Mouse (Mus musculus): Measurements from ENCODE around the gene Speer4c. TPM values are rescaled to one million over a fixed set of nuclear protein-coding genes. Genes with fewer than 3 reads are reported as not detected.
"Not testable (repeated sequence)": the region's sequence is repeated elsewhere in the genome, so short reads cannot be mapped to it uniquely, and the experiment has no call there.

Gene Speer4c
- total RNA-seq (2015) (not detected in 2 replicates), total RNA-seq (2017) (not detected in 2 replicates)

DNA sequence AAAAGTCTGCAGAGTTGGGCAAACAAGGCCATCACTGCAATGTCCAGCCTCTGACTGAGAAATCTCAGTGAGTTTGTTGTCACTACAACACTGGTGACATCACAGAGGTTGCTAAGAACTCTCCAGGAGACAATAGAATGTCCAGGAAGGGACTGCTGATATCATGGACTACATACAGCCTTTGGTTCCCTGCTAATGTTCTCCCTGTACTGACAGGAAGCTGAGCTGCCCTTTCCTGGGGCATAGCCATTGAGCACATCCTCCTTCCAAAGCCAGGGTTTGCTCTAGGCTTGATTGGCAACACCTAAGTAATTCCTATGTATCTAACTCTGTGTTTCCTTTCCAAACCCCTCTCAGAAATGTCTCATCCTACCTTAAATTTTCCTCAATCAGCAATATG, at the start of gene Speer4c:
TSS of gene Speer4c (minus strand) at position 101 of the 400 bp plus-strand sequence.
- not testable (repeated sequence) for ATAC-seq (ENCODE audit: poor library complexity, severe bottlenecking)

DNA sequence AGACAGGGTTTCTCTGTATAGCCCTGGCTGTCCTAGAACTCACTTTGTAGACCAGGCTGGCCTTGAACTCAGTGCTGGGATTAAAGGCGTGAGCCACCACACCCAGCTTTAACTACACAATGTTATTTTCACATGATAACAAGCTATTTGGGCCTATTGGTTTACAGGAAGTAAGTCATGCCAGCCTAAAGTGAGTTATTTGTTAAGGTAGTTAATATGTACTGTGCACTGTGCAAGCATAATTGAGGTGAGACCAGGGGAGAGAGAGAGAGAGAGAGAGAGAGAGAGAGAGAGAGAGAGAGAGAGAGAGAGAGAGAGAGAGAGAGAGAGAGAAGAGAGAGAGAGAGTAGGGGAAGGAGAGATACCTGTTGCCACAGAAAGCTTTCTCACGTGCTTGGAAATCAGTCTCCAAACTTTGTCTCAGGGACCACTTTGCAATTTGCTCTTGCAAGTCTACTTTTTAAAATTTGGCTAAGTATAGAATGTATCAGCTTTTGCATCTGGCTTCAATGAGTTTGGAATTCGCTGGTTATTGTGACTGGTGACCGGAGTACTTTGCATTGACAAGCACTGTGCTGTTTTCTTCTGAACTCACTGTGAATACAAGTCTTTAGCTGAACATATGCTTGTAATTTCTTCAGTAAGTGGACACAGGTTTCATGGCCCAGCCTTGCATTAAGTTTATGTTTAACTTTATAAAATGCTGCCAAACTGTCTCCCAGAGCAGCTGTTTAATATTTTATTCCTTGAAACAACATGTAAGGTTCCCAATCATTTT, 33.6 kb upstream of the Speer4c start:
- no peak for ATAC-seq (ENCODE audit: poor library complexity, severe bottlenecking)

DNA sequence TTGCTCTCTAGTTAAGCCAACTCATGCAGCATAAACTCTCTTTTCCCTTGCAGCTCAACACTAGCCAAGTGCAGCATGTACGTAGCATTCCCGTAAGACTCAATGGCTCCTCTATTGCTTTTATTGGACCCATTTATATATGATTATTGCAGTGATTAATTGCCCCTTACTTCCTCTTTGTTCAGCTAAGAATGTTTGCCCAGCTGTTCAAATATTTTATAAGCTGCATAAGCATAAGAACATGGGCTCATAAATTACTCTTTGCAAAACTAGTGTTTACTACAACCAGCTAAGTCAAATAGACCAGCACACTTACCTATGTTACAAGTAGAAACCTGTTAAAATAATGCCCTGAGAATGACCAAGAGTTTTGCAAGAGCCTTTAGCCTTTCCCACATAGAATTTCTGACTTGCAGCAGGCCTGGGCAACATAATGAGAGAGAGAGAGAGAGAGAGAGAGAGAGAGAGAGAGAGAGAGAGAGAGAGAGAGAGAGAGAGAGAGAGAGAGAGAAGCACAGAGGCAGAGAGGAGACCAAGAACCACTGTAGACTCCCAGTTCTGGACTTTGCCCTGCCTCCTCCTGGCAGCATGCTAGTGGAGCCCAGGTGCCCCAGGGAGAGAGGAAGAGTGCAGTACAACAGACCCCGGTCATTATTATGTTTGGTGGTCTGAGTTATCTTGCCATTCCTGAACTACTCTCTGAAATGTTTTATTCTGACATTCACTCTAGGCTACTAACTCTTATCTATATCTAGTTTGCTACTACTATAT, 20.2 kb upstream of the Speer4c start:
- ATAC-seq (ENCODE audit: poor library complexity, severe bottlenecking) = no peak

DNA sequence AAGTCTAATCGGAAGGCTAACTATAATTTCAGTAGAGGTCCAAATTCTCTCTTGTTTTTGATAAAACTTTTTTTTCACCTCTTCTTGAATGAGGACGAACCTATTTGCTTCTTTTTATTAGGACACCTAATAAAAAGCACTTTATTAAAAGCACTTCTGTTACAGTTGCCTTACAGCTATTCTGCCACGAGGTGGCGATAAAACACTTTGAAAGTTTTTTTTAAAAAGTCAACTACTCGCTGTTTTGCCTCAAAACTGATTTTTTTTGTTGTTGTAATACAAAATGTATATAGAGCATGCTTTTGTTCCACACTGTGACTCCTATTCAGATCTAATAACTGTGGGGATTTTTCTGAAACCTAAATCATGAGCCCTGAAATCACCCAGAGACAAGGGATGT, 11.2 kb downstream of the Speer4c start:
- ATAC-seq (ENCODE audit: poor library complexity, severe bottlenecking) = not testable (repeated sequence)

DNA sequence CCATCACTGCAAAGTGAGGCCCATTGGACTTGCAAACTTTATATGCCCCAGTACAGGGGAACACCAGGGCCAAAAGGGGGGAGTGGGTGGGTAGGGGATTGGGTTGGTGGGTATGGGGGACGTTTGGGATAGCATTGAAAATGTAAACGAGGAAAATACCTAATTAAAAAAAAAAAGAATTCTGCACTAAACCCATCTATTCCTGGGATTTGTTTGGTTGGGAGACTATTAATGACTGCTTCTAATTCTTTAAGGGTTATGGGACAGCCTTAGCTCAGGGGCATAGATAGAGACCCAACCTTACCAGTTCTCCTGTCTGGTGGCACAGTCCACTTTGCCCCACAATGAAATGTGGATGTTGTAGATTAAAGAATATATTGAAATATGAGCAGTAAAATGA, 16.4 kb downstream of the Speer4c start:
- ATAC-seq (ENCODE audit: poor library complexity, severe bottlenecking) = not testable (repeated sequence)

DNA sequence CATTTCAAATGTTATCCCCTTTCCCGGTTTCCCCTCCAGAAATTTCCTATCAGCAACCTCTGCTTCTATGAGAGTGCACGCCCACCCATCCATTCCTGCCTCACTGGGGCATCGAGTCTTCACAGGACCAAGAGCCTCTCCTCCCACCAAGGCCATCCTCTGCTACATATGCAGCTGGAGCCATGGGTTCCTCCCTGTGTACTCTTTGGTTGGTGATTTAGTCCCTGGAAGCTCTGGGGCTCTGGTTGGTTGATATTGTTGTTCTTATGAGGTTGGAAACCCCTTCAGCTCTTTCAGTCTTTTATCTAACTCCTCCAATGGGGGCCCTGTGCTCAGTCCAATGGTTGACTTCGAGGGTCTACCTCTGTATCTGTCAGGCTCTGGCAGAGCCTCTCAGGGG, 22.2 kb downstream of the Speer4c start:
- not testable (repeated sequence) for ATAC-seq (ENCODE audit: poor library complexity, severe bottlenecking)

DNA sequence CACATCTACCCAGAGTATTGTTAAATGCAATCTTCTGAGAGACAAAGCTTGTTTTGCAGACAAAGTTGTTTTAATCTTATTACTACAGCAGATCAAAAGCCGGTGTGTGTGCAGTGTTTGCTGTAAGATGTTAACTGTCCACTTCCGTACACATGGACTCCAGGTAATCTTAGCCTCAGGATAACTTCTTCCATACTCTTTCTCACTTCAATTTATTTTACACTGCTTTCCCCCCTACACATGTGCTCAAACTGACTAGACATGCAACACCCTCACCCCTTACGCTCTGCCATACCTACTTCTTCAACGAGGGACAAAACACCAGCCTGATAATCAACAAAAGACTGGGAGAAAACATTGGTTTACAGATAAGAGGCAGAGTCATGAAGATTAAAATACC, 23.2 kb downstream of the Speer4c start:
- not testable (repeated sequence) for ATAC-seq (ENCODE audit: poor library complexity, severe bottlenecking)

DNA sequence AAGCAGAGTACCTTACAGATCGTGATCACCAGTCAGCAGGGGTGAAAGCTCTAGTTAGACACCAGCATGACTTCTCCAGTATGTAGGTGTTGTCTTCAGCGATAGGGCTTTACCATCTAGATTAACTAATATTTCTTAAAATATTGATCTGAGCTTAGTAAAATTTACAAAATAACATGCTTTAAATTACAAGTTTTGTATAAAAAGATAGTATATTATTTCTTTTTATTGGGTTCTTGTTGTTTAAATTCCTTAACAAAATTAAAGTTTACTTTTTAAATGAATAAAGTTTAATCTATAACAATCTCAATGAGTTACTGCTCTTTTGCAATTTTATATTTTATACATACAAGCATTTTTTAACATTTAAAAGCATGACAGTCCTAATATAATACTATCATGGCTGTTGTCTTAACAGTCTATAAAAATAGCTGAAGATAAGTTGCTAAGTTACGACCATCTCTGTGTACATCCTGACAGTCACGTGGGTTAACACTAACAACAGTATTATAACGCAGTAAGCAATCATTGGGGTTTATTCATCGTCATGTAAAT, 24.3 kb downstream of the Speer4c start:
- not testable (repeated sequence) for ATAC-seq (ENCODE audit: poor library complexity, severe bottlenecking)

DNA sequence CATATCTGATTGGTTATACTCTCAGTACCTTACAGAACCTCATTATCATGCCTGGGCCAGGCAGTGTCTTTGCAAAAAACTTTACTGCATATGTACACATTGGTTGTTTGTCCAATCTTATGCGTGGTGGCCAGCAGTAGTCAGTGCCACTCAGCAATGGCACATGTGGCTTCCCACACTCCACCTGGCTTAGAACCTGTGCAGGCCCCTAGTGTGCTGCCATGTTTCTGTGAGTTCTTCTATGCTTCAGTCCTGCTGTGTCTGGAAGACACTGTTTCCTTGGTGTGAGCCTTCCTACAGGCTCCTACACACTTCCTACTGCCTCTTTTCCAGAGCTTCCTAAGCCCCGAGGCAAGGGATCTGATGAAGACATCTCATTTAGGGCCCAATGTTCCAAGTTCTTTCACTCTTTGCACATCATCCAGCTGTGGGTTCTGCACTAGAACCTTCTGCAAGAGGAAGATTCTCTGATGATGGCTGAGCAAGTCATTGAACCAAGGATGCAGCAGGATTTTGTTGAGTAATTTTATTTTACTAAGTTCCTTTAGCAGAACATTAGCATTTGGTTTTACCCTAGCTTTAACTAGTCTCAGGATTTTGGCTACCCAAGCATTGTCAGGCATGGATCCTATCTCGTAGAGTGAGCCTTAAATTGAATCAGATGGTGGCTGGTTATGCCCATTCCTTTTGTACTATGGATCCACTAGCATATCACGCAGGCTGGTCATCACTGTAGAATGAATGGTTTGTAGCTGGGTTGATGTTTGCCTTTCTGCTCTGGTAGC, 25.0 kb downstream of the Speer4c start:
- ATAC-seq (ENCODE audit: poor library complexity, severe bottlenecking) = not testable (repeated sequence)

DNA sequence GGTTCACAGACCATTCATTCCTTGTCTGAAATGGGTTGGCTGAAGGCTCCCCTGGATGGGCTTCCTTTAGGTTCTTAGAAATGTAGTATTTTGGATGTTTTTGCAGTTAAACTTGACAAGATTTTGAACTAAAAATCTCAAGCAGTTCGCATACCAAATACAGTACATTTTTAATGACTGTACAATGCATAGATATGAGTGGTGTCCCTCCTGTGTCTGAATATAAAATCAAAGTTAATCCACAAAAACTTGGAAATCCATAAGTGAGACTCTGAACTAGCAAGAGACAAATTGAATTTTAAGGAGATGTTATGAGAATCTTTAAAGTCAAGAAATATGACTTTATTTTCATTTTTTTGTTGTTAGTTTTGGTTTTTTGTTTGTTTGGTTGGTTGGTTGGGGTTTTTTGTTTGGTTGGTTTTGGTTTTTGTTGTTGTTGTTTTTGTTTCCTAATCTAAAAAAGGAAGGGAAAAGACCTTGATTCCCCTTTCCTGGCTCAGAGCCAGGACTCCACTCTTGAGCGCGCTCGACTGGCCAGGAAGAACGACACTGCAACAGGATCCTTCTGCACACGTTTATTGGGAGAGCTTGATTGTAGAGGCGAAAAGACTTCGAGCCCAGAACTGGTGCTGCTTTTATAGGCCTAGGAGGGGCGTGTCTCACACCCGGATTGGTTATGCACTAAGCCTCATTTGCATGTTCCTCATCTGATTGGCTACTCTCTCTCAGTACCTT, 32.6 kb downstream of the Speer4c start:
- ATAC-seq (ENCODE audit: poor library complexity, severe bottlenecking) = not testable (repeated sequence)

DNA sequence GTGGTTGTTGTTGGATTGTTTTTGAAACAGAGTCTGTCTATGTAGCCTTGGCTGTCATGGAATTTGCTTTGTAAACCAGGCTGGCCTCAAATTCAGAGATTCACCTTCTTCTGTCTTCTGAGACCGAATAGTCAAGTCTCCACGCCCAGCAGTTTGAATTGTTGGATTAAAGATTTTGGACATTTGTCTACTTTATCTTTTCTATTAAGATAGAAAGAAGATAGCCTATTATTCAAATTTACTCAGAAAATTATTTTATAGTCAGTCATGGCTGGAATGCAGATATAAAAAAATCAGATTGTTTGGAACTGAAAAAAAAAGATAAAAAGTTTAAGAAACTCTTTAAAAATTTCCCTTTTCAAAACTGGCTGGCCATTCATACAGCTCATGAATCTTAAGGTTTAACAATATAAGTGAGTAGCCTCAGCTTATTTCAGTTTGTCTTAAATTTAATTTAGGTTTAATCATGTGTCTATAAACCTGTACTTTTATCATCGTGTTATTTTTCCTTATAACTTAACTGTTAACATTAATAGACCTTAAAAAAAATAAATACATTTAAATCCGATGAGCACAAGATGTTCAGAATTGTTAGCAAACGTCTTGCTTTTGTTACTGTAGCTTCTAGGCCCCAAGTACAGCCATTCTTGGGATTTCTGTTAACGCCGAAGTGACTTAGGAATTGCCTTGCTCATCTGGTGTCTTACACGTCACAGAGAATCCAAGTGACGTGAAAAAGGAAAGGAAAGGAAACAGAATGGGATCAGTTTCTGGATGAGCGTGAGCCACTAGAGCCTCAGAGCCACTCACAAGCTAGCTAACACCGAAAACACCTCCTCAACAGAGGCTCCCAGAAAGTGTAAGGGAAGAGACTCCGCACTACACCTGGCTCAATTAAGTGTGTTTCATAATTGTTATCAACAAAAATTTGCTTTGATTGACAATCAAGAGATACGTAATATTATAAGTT, 33.8 kb downstream of the Speer4c start:
- ATAC-seq (ENCODE audit: poor library complexity, severe bottlenecking) = not testable (repeated sequence)

DNA sequence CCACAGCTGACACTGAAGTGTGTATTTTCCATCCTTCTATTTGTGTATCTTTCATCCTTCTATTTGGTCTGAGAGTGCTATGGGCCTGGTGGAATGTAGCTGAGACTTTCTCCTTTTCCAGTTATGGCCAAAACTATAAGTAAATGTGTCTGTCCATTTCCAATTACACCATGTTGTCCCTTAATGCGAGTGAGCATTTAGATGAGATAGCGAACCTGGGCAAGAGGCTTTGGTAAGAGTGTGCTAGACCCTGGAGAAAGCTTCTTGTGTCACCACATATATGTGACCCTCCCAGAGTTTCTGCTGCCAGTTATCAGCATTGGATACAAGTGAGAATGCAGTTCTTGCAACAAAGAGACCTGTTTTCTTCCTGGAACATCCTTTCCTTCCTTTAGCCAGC, 35.2 kb downstream of the Speer4c start:
- ATAC-seq (ENCODE audit: poor library complexity, severe bottlenecking) = not testable (repeated sequence)

DNA sequence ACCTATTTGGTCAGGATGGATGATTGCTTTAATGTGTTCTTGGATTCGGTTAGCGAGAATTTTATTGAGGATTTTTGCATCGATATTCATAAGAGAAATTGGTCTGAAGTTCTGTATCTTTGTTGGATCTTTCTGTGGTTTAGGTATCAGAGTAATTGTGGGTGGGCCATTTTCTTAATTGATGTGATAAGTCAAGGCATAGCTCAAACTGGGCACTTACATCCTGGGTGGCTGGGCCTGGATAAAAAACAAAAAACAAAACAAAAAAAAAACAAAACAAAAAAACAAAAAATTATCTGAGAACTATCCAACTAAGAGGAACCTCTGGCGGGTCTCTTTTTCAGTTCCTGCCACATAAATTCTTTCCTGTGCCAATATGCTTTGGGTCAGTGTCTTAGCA, 36.3 kb downstream of the Speer4c start:
- not testable (repeated sequence) for ATAC-seq (ENCODE audit: poor library complexity, severe bottlenecking)

DNA sequence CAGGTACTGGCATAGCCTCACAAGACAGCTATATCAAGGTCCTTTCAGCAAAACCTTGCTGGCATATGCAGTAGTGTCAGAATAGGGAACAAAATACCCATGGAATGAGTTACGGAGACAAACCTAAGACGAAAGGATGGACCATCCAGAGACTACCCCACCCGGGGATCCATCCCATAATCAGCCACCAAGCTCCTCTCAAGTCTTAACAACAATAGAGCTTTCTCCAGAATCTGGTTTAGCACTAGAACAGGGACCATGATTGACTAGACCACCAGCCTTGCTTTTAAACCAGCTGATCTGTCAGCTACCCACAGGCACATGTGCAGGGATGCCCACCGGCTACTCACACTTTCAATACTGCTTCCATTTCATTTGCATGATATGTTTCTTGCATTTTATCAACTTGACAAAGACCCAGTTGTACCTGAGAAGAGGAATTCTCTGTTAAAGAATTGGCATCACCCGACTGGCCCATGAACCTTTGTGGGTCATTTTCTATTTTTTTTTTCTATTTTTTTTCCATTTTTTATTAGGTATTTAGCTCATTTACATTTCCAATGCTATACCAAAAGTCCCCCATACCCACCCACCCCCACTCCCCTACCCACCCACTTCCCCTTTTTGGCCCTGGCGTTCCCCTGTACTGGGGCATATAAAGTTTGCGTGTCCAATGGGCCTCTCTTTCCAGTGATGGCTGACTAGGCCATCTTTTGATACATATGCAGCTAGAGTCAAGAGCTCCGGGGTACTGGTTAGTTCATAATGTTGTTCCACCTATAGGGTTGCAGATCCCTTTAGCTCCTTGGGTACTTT, 39.4 kb downstream of the Speer4c start:
- ATAC-seq (ENCODE audit: poor library complexity, severe bottlenecking) = not testable (repeated sequence)

DNA sequence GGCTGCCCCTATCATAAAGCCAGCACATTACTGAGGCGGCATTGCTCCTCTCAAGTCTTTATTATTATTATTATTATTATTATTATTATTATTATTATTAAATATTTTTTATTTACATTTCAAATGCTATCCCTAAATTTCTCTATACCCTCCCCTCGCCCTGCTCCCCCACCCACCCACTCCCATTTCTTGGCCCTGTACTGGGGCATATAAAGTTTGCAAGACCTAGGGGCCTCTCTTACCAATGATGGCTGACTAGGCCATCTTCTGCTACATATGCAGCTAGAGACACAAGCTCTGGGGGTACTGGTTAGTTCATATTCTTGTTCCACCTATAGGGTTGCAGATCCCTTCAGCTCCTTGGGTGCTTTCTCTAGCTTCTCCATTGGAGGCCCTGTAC, 40.1 kb downstream of the Speer4c start:
- ATAC-seq (ENCODE audit: poor library complexity, severe bottlenecking) = not testable (repeated sequence)

DNA sequence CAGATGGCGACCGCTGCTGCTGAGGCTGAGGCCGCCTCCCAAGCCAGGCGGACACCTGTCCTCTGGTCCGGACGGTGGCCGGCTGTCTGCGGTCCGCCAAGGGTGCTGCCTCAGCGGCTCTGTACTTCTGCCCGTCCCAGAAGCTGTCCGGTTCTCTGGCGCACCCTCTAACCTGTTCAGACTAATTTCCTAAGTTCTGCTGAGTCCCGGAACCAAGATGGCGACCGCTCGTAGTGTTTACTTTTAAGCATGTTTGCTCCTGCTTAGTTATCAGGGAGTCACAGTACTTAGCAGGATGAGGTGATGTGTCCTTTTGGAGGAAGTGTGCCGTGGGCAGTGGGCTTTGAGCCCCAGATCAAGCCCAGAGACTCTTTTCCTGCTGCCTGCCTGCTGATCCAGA, 43.3 kb downstream of the Speer4c start:
- ATAC-seq (ENCODE audit: poor library complexity, severe bottlenecking) = not testable (repeated sequence)

DNA sequence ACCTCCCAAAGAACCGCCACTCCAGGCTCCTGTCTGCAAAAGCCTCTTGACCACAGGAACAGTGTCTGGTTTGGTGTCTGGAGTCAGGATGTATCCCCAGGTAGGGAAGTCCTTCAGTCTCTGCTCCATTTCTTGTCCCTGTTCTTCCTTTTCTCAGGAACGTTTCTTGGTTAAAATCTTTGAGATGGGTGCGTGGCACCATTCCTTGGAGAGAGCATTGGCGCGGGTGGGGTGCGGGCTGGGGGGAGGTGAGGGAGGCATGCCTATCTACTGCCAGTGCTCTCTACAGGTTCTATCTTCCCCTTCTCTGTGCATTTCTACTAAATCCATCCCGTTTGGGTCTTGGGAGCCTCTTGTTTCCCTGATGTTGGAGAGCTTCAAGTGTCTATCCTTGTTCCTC, 50.2 kb downstream of the Speer4c start:
- not testable (repeated sequence) for ATAC-seq (ENCODE audit: poor library complexity, severe bottlenecking)

All from megakaryocyte, adult 5-6 weeks (primary cell).